Mouse (Mus musculus): ENCODE data around the gene Exoc3. TPM values are rescaled to one million over a fixed set of nuclear protein-coding genes. Genes with fewer than 3 reads are reported as not detected.

The Exoc3 gene
- polyA plus RNA-seq (2012; rRNA removed) (8.7 and 10.4 TPM in 2 replicates), polyA plus RNA-seq (2014; fragmentation: Nextera tagmentation; extraction: Ambion mirVana) (31.0 and 32.9 TPM in 2 replicates)

GRCm38 (mm10) chr13:74208317-74208985, at the start of gene Exoc3:
Gene Exoc3 (minus strand): TSS chr13:74208732.
- peak; percentile 73 to 83 (median 78) for DNase-seq (ENCODE audit: low read depth in 3 of 3, low spot score in 3 of 3)
- peaks cover 9 to 12% of the 10 kb centered on the region in 2 experiments for H3K4me1 ChIP-seq (replicated peaks; ENCODE audit: control insufficient read depth in 2 of 2, insufficient read depth in 2 of 2, low read length in 1 of 2)
- peaks cover 5% of the 10 kb centered on the region for H3K36me3 ChIP-seq (replicated peaks; ENCODE audit: control insufficient read depth, insufficient read depth, low read depth)
- peak within 1 kb of the TSS; percentile 87 to 93 for H3K4me3 ChIP-seq (ENCODE audit: insufficient read depth in 1 of 2, low read depth in 2 of 2, low read length in 2 of 2)
- peak within 1 kb of the TSS; percentile 82 for H3K9ac ChIP-seq (replicated peaks)
- TF ChIP-seq CTCF (IDR thresholded peaks at IDR 0.05; ENCODE audit: low read depth): no peak; the same call in 1 of the 2 replicates
- H3K4me2 ChIP-seq (ENCODE audit: low read depth): peak within 1 kb of the TSS; percentile 98
- WGBS (ENCODE audit: insufficient replicate concordance): under 1% methylated on average over 39 of the region's 39 CpGs
- H3K9me3 ChIP-seq (ENCODE audit: control insufficient read depth, low read length): no peaks in the 10 kb centered on the region
- peak; percentile 97 for ATAC-seq (ENCODE audit: insufficient read depth)
- no peaks in the 10 kb centered on the region for H3K27me3 ChIP-seq (ENCODE audit: control insufficient read depth, insufficient read depth, low read length)
- H3K27ac ChIP-seq: peak within 1 kb of the TSS; percentile 64

GRCm38 (mm10) chr13:74246494-74246893, 38.0 kb upstream of the Exoc3 start:
- TF ChIP-seq EP300 (IDR thresholded peaks at IDR 0.05; ENCODE audit: low read depth) (peak; percentile 47; the same call in 1 of the 2 replicates), CTCF (IDR thresholded peaks at IDR 0.05; ENCODE audit: low read depth) (no peak)
- Histone ChIP-seq H3K9ac (replicated peaks) (no peak overlapping the region), H3K4me1 (replicated peaks; ENCODE audit: control insufficient read depth in 2 of 2, insufficient read depth in 2 of 2, low read length in 1 of 2) (peaks cover 14 to 19% of the 10 kb centered on the region in 2 experiments), H3K9me3 (ENCODE audit: control insufficient read depth, low read length) (no peaks in the 10 kb centered on the region), H3K27me3 (ENCODE audit: control insufficient read depth, insufficient read depth, low read length) (no peaks in the 10 kb centered on the region), H3K36me3 (replicated peaks; ENCODE audit: control insufficient read depth, insufficient read depth, low read depth) (no peaks in the 10 kb centered on the region), H3K4me2 (ENCODE audit: low read depth) (no peak overlapping the region; the same call in 1 of the 2 replicates), H3K27ac (no peak overlapping the region; the same call in 1 of the 2 replicates), H3K4me3 (ENCODE audit: insufficient read depth in 1 of 2, low read depth in 2 of 2, low read length in 2 of 2) (no peak overlapping the region)
- no peak for DNase-seq (ENCODE audit: low read depth in 3 of 3, low spot score in 3 of 3)
- peak; percentile 88 for ATAC-seq (ENCODE audit: insufficient read depth)

GRCm38 (mm10) chr13:74245899-74246231, 37.3 kb upstream of the Exoc3 start:
- DNase-seq (ENCODE audit: low read depth in 3 of 3, low spot score in 3 of 3): no peak
- Histone ChIP-seq H3K27me3 (ENCODE audit: control insufficient read depth, insufficient read depth, low read length) (no peaks in the 10 kb centered on the region), H3K4me1 (replicated peaks; ENCODE audit: control insufficient read depth in 2 of 2, insufficient read depth in 2 of 2, low read length in 1 of 2) (peaks cover 14 to 19% of the 10 kb centered on the region in 2 experiments), H3K9ac (replicated peaks) (no peak overlapping the region), H3K4me2 (ENCODE audit: low read depth) (no peak overlapping the region), H3K9me3 (ENCODE audit: control insufficient read depth, low read length) (no peaks in the 10 kb centered on the region), H3K36me3 (replicated peaks; ENCODE audit: control insufficient read depth, insufficient read depth, low read depth) (no peaks in the 10 kb centered on the region), H3K4me3 (ENCODE audit: insufficient read depth in 1 of 2, low read depth in 2 of 2, low read length in 2 of 2) (no peak overlapping the region), H3K27ac (no peak overlapping the region)
- peak; percentile 71; the same call in 1 of the 2 replicates for ATAC-seq (ENCODE audit: insufficient read depth)
- TF ChIP-seq CTCF (IDR thresholded peaks at IDR 0.05; ENCODE audit: low read depth) (no peak), EP300 (IDR thresholded peaks at IDR 0.05; ENCODE audit: low read depth) (no peak)
- WGBS (ENCODE audit: insufficient replicate concordance): 42% methylated on average over 4 of the region's 4 CpGs

- no peak overlapping the region for H3K9ac ChIP-seq (replicated peaks)
- H3K4me1 ChIP-seq (replicated peaks; ENCODE audit: control insufficient read depth in 2 of 2, insufficient read depth in 2 of 2, low read length in 1 of 2): peaks cover 14 to 19% of the 10 kb centered on the region in 2 experiments
- no peak overlapping the region for H3K4me3 ChIP-seq (ENCODE audit: insufficient read depth in 1 of 2, low read depth in 2 of 2, low read length in 2 of 2)
- DNase-seq (ENCODE audit: low read depth in 3 of 3, low spot score in 3 of 3) (no peak), ATAC-seq (ENCODE audit: insufficient read depth) (0 out of 2 replicates have a peak, but pooled peaks have one; percentile 41)
- H3K27me3 ChIP-seq (ENCODE audit: control insufficient read depth, insufficient read depth, low read length): no peaks in the 10 kb centered on the region
- 44% methylated on average over 17 of the region's 17 CpGs for WGBS (ENCODE audit: insufficient replicate concordance)
- H3K27ac ChIP-seq: no peak overlapping the region
- TF ChIP-seq CTCF (IDR thresholded peaks at IDR 0.05; ENCODE audit: low read depth): no peak
- TF ChIP-seq EP300 (IDR thresholded peaks at IDR 0.05; ENCODE audit: low read depth): no peak
- no peaks in the 10 kb centered on the region for H3K36me3 ChIP-seq (replicated peaks; ENCODE audit: control insufficient read depth, insufficient read depth, low read depth)
- no peaks in the 10 kb centered on the region for H3K9me3 ChIP-seq (ENCODE audit: control insufficient read depth, low read length)
- H3K4me2 ChIP-seq (ENCODE audit: low read depth): no peak overlapping the region
These were observed 36.8 kb upstream of the Exoc3 start for GRCm38 (mm10) chr13:74245214-74245898.

- no peak overlapping the region for H3K27ac ChIP-seq
- ATAC-seq (ENCODE audit: insufficient read depth) (no peak), DNase-seq (ENCODE audit: low read depth in 3 of 3, low spot score in 3 of 3) (no peak)
- TF ChIP-seq CTCF (IDR thresholded peaks at IDR 0.05; ENCODE audit: low read depth): no peak
- no peak for TF ChIP-seq EP300 (IDR thresholded peaks at IDR 0.05; ENCODE audit: low read depth)
- H3K4me1 ChIP-seq (replicated peaks; ENCODE audit: control insufficient read depth in 2 of 2, insufficient read depth in 2 of 2, low read length in 1 of 2): no peaks in the 10 kb centered on the region
- H3K4me2 ChIP-seq (ENCODE audit: low read depth): no peak overlapping the region
- H3K9me3 ChIP-seq (ENCODE audit: control insufficient read depth, low read length): no peaks in the 10 kb centered on the region
- no peak overlapping the region for H3K4me3 ChIP-seq (ENCODE audit: insufficient read depth in 1 of 2, low read depth in 2 of 2, low read length in 2 of 2)
- no peaks in the 10 kb centered on the region for H3K27me3 ChIP-seq (ENCODE audit: control insufficient read depth, insufficient read depth, low read length)
- 54% methylated on average over 7 of the region's 7 CpGs for WGBS (ENCODE audit: insufficient replicate concordance)
- H3K9ac ChIP-seq (replicated peaks): no peak overlapping the region
- H3K36me3 ChIP-seq (replicated peaks; ENCODE audit: control insufficient read depth, insufficient read depth, low read depth): no peaks in the 10 kb centered on the region
These were observed 29.0 kb upstream of the Exoc3 start for GRCm38 (mm10) chr13:74237574-74237973.
